Mouse (Mus musculus) gastrocnemius, postnatal 10 days (tissue): Measurements from ENCODE around the gene Psmd13. TPM values are rescaled to one million over a fixed set of nuclear protein-coding genes. Genes with fewer than 3 reads are reported as not detected.

ENCODE experiments used
- DNase-seq: peaks from one replicate; pipeline ENCODE4 v3.0.0; 2021; ENCODE audit warnings: mixed read lengths
- total RNA-seq, 2 experiments: library from RNA; stranded (reverse); gene quantifications; 2 replicates each; pipeline ENCODE4 v1.2.3; 2021

Gene Psmd13
- total RNA-seq, 2 experiments from 2014 or later: 104 to 105 TPM

DNA sequence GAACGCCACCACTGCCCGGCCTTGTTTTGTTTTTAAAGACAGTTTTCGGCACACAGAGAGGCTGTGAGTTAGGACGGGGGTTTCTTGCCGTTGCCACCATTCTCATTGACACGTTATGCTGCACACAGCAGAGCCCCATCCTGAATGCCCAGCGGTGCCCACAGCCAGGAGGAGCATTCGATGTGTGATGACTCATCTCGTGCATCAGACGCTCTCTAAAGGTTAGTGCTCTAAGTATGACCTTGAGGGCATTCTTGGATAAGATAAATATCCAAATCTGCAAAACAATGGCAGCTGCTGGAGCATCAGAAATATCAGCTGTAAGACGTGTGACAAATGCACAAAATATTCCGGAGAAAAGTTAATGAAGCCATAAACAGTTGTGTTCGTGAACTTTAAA is 25.4 kb downstream of the Psmd13 start:
- DNase-seq: no peak

DNA sequence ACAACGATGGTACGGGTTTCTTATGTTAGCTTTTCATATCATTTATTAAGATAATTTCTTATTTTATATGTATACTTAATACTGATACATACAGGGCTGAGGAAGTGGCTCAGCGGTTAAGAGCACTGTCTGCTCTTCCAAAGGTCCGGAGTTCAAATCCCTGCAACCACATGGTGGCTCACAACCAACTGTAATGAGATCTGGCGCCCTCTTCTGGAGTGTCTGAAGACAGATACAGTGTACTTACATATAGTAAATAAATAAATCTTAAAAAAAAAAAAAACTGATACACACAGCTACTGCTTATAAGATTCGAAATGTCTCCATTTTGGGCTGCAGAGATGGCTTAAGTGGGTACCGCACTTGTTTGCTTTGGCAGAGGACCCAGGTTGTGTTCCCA is 25.9 kb downstream of the Psmd13 start:
- no peak for DNase-seq

DNA sequence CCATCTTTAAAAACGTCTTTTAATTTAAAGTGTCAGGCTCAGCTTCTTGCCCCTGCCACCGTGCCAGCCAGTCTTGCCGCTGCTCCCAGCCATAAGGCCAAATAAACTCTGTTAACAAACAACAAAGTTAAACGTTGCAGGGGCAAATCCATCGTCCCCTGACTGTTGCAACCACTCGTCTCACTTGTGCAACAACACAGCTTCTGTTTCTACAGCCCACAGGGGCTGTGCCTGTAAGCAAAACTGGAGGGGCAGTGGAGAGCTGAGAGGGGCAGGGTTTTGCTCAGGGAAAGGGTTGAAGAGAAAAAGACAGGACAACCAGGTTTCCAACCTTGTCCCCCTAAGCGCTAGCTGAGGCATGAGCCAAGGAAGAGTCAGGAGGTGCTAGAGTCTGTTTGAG is 26.4 kb downstream of the Psmd13 start:
- DNase-seq: no peak

DNA sequence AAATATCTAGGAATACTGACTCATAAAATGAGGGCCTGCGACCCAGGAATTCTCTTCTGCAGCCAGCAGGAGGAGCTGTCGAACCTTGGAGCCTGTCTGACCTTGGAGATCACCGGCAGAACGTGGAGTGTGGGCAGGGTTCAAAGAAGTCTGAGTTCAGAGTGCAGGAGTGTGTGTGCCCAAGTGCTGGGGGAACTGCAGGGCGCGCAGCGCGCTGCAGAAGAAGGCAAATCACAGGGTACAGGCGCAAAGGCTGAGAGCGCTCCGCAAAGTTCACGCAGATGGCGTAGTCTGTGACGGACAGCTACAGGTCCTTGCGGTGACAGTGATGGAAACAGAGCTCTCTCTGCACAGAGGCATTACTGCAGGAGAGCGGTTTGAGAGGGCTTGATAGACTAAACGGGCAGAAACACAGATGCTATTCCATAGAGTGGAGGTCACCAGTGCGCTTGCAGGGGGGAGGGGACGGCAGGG is 26.9 kb downstream of the Psmd13 start:
- DNase-seq: peak; percentile 74

DNA sequence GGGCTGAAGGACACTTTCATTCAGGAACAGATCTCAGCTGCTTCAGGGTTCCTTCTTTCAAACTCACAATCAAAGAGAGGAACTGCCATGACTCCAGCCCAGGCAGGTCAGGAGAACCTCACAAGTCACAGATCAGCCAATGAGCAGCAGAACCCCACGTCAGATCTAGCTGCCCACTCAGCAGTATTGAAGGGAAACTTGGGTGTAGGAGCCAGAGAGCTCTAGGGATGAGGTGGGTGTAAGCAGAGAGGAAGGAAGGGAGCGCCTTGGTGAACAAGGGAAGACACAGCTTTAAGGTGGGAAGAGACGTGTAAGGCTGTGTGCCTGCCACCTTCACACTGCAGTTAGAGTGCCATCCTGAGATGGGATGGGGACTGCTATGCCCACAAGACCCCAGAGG is 30.5 kb downstream of the Psmd13 start:
- no peak for DNase-seq

DNA sequence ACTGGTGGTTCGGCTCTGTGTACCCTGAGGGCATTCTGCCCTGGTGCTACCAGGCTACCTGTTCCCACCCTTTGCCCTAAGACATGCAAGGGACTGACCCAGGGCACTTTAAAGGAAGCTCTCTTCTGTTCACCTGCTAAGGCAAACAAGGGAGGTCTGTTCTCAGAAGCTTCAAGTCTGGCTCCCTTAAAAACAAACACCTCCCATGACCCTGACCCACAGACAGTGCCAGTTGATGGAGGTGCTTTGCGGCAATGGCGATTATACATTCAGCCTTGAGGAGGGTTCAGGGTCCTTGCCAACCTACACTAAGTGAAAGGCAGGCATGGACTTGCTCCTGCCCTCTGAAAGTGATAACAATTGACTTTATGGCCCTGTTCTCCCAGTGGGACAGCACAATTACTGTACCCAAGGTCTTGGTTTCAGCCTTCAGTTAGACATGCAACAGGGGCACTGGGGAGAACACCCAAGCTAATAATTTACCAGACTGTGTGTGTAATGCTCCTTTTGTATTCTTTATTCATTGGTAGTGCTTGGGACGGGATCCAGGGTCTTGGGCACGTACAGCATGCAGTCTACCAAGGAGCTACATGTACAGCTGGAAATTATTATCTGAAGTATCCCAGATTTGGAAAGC is 31.2 kb downstream of the Psmd13 start:
- no peak for DNase-seq

DNA sequence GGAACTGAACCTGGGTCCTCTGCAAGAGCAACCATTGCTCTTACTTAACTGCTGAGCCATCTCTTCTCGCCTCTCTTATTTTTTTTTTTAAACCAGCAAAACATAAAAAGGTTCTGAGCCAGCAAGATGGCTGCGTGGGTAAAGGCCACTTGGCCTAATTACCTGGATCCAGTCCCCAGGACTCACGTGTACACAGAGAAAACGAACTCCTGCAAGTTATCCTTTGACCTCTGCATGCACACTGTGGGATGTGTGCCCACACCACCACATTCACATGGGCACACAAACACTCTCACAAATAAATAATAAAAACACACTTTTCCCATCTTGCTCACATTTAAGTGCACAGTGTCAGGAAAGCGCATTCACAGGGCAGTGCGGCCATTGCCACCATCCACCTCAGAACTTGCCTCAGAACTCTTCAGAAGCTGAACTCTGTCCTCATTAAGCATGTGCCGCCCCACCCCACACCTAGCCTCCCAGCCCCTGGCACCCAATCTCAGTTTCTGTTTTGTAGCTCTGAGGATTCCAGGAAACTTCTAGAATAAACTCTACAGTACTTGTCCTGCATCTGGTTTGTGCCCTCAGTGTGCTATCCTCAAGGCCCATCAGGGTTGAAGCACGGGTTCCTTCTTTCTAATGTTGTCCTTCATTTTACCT is 32.4 kb downstream of the Psmd13 start:
- DNase-seq: no peak

DNA sequence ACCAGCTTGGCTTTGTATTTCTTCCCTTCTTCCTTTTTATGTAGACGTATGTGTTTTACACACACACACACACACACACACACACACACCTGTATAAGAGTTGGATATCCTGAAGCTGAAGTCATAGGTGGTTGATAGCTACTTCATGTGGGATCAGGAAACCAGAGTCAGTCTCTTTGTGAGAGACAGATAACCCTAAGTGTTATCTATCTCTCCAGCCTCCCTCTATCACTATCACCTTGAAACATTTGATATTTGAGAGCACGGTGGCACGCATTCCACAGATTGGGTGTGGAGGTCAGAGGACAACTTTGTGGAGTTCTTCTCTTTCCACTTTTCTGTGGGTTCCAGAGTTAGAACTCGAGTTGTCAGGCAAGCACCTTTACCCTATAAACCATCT is 38.1 kb downstream of the Psmd13 start:
- DNase-seq: no peak

DNA sequence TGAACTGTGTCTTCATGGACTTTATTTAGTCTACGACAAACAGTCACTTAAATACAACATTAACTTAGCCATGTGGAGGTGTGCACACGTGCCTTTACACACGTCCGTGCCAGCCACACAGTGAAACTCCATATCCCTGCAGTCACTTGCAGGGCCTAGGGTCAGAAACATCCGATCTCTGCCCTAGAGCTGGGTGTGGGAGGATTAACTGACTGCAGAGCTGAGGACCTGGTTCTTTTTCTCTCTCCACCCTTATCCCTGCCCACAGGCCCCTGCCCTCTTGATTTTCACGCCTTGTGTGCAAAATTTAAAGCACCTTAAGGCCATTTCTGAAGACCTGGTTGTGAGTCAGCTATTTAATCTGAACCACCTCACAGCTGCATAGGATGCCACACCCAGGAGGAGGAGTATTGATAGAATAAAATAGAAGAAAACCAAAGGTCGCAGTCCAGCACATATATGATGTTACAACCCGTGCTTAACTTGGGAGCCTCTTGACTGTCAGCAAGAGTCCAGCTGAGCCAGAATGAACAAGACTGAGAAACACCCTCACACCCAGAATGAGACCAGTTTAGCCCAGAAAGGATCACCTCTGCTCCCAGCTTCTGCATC is 38.8 kb downstream of the Psmd13 start, which contains the start of gene Nlrp6:
Gene Nlrp6, plus strand, starts transcription at position 485 of the 612 bp plus-strand sequence.
- no peak for DNase-seq

DNA sequence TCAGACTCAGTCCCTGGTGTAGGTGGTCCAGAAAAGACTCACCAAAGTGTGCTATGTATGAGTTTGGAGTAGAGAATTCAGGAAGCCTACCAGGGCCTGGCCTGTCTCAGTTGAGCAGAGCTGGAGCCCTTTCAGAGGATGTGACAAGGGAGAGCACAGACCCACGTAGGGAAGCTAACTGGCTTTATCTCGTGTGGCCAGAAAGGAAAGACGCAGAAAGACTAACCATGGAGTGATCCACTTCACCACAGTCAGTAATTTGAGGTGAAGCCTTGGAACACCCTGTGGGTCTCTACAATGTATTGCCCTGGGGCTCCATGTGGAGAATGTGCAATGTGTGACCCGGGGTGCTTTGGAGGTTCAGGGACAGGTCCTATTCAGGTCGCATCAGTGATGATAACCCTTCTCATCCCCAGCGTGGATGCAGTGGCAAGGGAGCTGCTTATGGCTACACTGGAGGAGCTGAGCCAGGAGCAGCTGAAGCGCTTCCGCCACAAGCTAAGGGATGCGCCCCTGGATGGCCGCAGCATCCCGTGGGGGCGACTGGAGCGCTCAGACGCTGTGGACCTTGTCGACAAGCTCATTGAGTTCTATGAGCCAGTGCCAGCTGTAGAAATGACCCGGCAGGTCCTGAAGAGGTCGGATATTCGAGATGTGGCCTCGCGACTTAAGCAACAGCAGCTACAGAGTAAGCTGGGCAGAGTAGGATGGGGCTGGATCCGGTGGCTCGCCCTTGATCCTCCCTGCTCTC is 39.6 kb downstream of the Psmd13 start:
- DNase-seq: no peak

DNA sequence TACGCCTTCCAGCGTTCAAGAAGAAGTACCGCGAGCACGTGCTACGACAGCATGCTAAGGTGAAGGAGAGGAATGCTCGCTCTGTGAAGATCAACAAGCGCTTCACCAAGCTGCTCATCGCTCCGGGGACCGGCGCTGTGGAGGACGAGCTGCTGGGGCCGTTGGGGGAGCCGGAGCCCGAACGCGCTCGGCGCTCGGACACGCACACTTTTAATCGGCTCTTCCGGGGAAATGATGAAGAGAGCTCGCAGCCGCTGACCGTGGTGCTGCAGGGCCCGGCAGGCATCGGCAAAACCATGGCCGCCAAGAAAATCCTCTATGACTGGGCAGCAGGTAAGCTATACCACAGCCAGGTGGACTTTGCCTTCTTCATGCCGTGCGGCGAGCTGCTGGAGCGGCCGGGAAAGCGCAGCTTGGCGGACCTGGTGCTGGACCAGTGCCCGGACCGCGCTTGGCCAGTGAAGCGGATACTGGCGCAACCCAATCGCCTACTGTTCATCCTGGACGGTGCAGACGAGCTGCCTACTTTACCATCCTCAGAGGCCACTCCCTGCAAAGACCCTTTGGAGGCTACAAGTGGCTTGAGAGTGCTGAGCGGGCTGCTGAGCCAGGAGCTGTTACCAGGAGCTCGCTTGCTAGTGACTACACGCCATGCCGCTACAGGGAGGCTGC is 40.8 kb downstream of the Psmd13 start:
- peak; percentile 66 for DNase-seq

DNA sequence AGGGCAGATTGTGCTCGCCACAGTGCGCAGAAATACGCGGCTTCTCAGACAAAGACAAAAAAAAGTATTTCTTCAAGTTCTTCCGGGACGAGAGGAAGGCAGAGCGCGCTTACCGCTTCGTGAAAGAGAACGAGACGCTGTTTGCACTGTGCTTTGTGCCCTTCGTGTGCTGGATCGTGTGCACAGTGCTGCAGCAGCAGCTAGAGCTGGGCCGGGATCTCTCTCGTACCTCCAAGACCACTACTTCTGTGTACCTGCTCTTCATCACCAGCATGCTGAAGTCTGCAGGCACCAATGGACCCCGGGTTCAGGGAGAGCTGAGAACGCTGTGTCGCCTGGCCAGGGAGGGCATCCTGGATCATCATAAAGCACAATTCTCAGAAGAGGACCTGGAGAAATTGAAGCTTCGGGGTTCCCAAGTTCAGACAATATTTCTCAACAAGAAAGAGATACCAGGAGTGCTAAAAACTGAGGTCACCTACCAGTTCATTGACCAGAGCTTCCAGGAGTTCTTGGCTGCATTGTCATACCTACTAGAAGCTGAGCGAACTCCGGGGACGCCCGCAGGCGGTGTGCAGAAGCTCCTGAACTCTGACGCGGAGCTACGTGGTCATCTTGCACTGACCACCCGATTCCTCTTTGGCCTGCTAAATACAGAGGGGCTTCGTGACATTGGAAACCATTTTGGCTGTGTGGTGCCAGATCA is 41.5 kb downstream of the Psmd13 start:
- no peak for DNase-seq

DNA sequence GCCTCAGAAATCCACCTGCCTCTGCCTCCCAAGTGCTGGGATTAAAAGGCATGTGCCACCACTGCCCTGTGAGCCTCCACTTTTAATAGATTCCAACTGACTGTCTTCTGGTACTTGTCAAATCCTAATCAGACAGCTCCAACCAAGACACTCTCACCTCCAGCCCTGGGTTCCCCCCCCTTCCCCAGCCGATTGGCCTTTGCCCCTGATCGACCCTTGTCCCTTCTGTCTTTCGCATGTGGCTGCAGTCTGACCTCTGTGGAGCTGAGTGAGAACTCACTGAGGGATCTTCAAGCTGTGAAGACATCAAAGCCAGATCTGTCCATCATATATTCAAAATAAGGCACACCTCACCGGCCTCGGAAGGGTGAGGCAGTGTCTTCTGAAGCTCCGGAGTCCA is 45.4 kb downstream of the Psmd13 start:
- DNase-seq: no peak

DNA sequence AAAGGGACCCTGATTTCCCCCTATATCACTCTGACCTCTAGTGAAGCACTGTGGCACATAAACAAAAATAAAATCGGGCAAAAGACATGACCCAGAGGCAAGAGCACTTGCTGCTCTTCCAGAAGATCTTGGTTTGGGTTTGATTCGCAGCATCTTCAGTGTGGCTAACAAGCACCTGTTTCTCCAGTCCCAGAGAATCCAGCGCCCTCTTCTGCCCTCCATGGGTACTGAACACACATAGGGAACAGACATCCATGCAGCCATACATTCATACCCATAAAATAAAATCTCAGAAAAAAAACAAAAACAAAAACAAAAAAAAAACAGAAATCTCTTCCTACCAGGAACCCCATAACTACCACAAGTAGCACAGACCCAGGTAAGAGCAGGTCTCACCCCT is 56.7 kb downstream of the Psmd13 start:
- DNase-seq: no peak

DNA sequence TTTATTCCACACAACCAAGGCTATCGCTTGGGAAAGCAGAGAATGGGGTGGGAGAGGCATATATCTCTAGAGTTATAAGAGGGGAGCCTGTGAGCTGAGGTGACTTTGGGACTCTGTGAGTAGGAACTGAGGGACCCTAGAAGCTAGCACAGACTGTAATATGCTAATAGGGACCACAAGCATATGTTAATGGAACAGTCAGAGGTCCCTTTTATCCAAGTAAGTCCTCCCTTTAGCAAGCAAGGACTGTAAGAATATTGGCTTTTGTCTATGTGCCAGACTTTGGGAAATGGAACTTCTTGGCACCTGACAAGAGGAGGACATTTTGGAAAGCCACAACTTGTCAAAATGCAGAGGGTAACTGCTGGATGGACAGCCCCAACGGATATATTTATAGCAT is 57.1 kb downstream of the Psmd13 start:
- no peak for DNase-seq

DNA sequence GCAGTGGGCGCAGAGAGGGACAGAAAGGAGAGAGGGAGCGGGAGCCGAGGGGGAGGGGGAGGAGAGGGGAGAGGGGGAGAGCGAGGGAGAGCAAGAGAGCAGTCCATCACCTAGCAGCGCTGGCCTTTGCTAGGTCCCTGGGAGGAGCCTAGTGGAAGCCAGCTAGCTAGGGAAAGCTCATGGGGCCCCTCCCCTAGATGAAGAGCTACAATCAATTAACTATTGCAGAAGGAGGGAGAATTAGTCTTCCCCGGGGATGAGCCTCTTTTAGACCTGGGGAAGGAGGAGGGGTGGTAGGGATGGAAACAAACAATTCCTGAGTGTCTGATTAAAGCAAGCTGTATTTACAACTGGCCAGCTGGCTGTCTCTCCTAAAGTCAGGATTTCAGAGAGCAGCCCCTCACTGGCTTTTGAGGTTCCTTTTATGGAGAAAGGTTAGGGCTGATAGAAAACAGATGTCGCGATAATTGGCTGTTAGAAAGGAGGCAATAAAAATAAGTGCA is 58.0 kb downstream of the Psmd13 start:
- DNase-seq: no peak

DNA sequence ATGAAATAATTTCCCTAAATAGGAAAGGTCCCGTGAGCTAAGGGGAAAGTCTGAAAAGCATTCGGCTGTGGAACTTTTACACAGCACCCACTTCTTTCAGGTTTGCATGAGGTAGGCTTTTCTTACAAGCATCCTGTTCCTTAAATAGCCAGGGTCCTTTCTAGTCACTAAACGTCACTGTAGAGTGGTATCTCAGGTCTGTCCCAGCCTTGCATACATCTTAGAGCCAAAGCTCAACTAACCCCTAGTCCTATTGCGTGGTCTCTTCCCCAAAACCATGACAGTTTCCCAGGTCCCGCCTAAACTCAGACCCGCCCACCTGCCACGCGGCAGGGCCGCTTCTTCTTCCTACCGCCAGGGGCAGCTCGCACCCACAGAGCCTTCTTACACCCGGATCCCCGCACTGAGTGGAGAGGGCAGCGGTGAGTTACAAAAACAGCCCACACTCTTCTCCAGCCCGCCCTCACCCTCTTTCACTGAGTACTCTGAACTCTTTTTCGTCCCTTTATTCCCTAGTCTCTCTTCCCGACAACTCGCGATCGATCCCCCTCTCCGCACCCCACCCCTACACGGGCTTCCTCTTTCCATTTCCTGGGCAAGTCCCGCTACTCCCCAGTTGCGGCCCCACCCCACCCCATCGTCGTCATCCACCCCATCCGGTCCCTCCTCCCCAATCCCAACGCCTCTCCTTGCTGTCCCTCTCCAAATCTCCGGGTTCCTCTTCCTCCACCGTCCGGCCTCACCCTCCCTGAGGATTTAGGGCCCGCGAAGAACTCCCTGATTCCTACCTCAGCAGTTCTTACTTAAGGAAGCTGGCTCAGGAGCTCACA is 59.7 kb downstream of the Psmd13 start, which contains the start of gene Pgghg:
Gene Pgghg, plus strand, starts transcription at position 170 of the 830 bp plus-strand sequence.
- peak; percentile 83 for DNase-seq

DNA sequence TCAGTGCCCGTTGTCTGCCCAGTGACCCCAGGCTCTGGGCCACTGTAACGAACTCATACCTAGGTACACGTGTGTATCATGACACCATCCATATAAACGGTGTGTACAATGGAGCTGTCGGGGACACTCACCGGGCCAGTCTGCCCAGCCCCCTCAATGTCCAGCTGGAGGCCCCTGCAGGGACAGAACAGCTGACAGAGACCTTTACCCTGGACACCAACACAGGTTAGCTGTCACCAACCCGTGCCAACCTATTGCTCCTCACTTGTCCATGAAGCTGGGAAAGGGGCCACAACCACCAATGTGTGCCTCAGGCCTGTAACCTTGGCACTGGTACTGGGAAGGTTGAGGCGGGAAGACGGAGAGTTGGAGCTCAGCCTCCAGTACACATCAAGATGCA is 60.6 kb downstream of the Psmd13 start:
- no peak for DNase-seq

DNA sequence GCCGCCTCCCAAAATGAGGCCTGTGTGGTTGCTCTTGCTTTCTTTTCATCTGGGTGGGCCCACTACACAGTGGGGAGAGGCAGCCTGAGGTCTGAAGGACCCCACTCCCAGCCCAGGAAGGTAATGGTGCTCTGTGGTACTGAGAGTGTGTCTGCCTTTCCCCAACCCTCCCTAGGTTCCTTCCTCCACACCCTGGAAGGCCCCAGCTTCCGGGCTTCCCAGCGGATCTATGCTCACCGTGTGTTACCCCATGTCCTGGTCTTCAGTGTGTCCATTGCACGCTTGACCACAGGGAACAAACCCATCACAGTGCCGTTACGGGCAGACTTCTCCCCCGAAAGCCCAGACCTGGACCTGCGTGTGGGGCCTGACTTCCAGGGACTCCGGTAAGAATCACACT is 61.0 kb downstream of the Psmd13 start:
- no peak for DNase-seq

DNA sequence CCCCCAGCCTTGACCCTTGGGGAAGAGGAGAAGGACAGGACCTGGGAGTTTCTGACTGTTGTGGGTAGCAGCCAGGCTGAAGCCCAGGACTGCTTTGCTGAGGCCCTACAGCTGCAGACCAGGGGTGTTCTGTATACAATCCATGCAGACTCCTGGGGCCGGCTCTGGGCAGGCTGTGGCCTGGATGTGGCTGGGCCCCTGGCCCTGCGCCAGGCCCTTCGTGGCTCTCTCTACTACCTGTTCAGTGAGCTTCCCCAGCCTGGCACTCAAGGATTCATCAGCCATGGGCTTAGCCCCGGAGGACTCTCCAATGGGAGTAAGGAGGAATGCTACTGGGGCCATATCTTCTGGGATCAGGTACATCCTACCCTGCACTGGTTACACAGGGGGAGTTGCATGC is 61.6 kb downstream of the Psmd13 start:
- DNase-seq: no peak
